Mouse (Mus musculus): ENCODE data around the gene Kcnk1.

DNA sequence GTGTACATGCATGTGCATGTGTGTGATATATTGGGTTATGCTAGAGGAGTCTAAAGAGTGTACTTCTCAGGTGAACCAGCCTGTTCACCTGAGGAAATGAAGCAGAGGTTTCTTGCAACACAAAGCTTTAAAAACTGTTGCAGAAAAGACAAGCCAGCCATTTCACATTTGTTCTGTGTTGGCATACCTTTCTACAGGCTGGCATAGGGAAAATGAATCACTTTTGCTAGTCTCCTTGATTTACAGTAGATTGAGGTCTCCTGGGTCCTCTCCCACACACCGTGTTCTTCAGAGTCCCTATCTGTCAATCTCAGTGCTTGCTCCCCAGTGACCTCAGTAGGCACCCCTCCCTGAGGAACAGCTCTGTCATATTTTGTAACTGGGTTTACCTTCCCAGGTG, 79.1 kb downstream of the Kcnk1 start:
- TF ChIP-seq CTCF (IDR thresholded peaks at IDR 0.05; ENCODE audit: insufficient read depth, low read length) (no peak), POLR2A (IDR thresholded peaks at IDR 0.05; ENCODE audit: borderline replicate concordance, extremely low read depth, low read depth, low read length) (no peak)

All from lung, adult 2 months (tissue).